Mouse (Mus musculus) embryo, embryonic 11.5 days (tissue): ENCODE results near the gene Eef1a1.
A peak's percentile ranks its signal among the peaks of the same experiment; 100 is the strongest.
"Not testable (repeated sequence)": the region's sequence is repeated elsewhere in the genome, so short reads cannot be mapped to it uniquely, and the experiment has no call there.

Source experiments
- DNase-seq: peaks from one replicate; pipeline ENCODE4 v3.0.0-alpha.2; 2012; ENCODE audit warnings: low read depth, low spot score

Eef1a1 gene

DNA sequence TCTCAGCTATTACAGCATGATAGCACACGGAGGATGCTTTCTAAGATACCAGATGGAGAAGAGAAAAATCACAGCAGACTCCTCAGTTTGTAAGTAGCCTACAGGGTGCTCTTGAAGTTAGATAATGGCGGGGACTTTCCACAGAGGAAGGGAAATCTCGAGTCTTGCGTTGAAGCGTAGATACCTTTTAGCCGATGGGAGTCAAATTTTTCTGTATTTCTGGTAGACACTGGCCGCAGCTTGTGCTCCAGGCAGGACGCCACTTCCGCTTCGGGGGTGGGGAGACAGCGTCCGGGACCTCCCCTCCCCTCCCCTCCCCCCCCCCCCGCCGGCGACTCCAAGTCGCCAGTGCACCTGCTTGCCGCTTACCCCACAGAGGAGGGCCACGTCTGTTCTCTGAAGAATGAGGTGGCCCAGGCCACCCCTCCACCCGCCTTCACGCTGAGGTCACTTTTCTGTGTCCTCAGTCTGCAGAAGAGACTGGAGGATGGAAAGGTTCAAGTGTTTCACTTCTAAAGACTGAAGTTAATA lies at the start of gene Eef1a1:
TSS of gene Eef1a1 (minus strand) at position 262 of the 531 bp plus-strand sequence.
- DNase-seq, result no peak

DNA sequence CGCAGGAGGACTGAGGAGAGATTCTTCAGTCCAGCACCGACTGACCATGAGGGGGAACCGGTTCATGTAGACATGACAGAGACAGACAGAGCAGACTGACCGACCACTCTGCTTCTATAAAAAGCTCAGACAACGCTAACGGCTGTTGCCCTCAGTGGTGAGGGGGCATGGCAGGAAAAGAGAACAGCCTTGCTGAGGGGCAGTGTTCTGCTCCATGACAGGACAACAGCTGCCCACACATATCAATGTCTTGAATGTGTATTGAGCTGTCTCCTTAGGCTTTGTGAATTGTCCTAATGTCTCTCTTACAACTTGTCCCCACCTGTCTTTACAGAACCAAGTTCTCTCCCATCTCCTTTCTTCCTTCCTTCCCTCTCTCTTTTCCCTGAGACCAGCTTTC lies 49.5 kb upstream of the Eef1a1 start:
- DNase-seq, result no peak

DNA sequence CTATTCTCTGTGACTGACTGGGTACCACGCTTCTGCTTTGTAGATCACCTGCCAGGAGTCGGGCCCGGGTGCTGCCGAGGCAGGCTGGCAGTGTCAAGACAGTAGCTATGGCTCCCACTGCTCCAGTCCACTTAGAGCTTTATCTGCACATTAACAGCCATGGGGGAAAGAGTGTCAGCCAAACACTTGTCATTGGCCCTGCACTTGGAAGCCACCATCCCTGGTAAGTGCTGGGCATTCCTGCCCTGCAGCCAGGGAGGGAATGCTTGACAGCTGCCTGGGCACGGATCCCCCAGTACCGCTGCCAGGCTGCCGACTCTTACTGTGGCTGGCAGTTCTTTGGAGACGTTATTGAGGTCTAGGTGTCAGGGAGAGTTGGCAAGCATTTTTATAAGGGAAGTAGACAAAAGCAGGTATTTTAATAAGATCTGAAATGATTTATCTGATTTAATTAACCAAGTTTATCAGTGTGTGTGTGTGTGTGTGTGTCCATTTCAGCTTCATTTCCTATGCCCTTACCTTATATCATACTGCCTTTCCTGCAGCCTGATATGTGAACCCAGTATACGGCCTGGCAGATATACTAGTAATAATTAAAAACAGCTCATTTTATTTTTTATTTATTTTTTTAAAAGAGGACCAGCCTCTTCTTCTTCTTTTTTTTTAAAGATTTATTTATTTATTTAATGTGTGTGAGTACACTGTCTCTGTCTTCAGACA lies 48.4 kb upstream of the Eef1a1 start:
- no peak for DNase-seq

DNA sequence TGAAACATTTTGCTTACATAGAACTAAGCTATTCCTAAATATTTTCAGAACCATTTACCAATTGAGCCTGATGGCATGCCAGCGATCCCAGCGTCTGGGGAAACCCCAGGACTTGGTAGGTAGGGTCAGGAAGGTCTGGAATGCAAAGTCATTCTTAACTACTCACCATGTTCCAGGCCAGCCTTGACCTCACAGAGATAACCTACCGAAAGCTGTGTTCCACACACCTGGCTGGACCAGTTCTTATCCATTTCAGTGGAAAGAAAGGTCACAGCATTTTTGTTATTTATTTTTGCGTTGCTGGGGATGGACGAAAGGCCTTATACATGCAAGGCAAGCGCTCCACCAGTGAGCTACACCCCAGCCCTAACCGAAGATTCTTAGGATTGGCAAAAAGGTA lies 45.7 kb upstream of the Eef1a1 start:
- DNase-seq, result no peak

- DNase-seq, result no peak
These were observed 44.5 kb upstream of the Eef1a1 start for GRCm38 (mm10) chr9:78533296-78533935.

GRCm38 (mm10) chr9:78532341-78532819 lies 43.4 kb upstream of the Eef1a1 start:
- DNase-seq, result no peak

GRCm38 (mm10) chr9:78531816-78532215 lies 42.9 kb upstream of the Eef1a1 start:
- DNase-seq, result no peak

- peak; percentile 68 for DNase-seq
These were observed 38.9 kb upstream of the Eef1a1 start for GRCm38 (mm10) chr9:78527767-78528381.

GRCm38 (mm10) chr9:78527301-78527761 lies 38.4 kb upstream of the Eef1a1 start:
- peak; percentile 31 for DNase-seq

GRCm38 (mm10) chr9:78526206-78526605 lies 37.3 kb upstream of the Eef1a1 start:
- no peak for DNase-seq

DNA sequence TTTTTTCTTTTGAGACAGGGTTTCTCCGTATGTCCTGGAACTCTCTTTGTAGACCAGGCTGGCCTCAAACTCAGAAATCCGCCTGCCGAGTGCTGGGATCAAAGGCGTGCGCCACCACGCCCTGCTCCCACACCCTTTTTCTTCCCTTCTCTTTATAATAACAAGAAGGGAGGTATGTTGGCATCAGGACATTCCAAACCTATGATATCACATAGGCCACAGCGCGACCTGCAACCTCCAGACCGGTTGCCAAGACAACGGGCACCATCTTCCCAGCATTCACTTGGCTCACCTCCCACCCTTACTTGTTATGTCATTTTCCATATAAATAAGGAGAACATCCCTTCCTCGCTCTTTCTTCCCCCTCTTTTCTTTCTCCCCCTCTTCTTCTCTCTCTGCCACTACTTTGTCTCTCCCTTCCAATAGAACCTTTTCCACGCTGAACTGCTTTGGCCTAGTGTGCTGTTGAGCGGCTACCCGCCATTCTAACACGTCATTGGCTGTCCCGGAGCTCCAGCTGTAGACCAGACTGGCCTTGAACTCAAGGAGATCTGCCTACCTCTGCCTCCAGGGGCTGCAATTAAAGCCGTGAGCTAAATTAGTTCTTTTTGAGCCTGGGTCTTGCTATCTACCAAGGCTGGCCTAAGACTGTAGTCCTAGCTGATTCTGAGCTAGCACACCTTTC lies 36.6 kb upstream of the Eef1a1 start:
- DNase-seq, result no peak

DNA sequence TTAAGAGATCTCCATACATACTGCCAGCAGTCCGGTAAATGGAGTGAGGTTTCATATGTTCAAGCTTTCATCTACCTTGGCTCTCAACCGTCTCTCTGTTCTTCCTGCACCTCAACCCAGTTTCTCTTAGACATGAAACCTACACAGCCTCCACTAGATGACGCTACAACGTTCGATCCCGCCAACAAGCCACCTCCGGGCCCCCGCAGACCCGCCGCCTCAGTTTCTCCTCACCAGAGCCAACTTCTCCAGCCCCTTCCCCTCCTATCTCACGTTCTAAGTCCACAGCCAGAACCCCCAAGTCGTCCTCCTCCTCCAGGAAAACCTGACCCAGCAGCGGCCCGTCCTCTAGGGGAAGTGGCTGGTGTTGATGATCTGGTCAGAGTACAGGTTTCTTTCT lies 32.7 kb upstream of the Eef1a1 start:
- DNase-seq, result no peak

- DNase-seq, result no peak
These were observed 32.0 kb upstream of the Eef1a1 start for GRCm38 (mm10) chr9:78520780-78521601.

GRCm38 (mm10) chr9:78520127-78520779 lies 31.3 kb upstream of the Eef1a1 start:
- DNase-seq, result peak; percentile 85

DNA sequence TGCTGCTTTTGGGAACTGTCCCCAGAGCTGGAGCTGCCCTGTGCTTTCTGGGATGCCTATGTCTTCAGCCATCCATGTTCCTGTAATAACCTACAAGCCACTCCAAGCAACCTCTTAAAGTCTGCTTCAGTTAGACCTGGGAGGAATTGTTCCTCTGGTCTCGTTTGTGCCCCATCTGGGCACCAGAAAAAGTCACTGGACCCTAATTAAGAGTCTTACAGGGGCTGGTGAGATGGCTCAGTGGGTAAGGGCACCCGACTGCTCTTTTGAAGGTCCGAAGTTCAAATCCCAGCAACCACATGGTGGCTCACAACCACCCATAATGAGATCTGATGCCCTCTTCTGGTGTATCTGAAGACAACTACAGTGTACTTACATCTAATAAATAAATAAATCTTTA lies 28.3 kb upstream of the Eef1a1 start:
- DNase-seq, result not testable (repeated sequence)

DNA sequence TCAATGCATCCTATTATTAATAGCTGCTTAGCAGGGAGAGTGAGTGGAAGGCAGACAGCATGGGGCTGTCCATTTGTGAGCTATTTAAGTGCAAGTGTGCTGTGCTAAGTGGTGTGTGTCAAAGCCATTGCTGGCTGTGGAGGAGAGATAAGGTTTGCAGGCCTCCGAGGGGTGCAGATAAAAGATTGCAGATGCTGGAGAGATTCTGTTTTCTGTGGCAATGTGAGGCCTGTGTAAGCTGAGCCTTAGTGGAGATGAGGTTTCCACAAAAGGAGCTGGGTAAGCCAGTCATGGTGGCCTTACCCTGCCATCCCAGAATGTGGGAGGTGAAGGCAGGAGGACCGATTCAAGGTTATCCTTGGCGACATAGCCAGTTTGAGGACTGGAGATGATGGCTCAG lies 27.2 kb upstream of the Eef1a1 start:
- no peak for DNase-seq

GRCm38 (mm10) chr9:78514681-78515080 lies 25.7 kb upstream of the Eef1a1 start:
- no peak for DNase-seq

GRCm38 (mm10) chr9:78513776-78514500 lies 25.0 kb upstream of the Eef1a1 start:
- DNase-seq, result no peak

DNA sequence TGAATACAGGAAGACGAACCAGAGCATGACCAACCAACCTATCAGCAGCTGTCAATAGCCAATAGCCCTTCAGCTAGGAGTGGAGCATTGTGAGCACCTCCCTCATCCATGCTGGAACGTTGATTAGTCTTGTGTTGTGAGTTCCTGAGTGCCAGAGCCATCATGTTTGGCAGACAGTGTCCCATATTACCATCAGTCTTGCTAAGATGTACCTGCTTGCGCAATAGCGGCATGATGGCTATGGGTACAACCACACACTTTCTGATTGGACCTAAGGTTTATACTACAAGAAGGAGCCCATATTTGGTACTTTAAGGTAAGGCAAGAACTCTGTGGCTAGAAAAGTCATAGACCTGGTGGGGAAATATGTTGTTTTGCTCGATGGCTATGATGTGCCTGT lies 22.8 kb upstream of the Eef1a1 start:
- no peak for DNase-seq
